Mouse (Mus musculus): Measurements from ENCODE around the gene Mymx. TPM values are rescaled to one million over a fixed set of nuclear protein-coding genes. Genes with fewer than 3 reads are reported as not detected.

The Mymx gene
- total RNA-seq, 2 experiments from 2014 or later: not detected

DNA sequence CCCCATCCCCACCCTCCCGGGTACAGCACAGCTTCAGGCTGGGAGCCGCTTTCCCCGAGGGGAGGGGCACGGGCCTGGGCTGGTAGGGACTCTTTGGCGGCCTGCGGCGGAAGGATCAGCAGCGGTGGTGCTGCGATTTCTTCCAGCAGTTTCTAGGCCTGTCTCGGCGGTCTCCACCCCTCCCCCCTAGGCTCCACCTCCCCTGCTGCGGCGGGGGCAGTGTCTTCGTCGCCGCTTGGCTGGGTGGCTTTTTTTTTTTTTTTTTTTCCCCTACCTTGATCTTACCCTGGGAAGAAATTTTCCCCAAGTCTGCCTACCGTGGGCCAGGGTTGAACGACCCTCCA is 28.1 kb downstream of the Mymx start:
- intact Hi-C loops (cut with DNase I): no loop called here
- peak; percentile 97 for DNase-seq

DNA sequence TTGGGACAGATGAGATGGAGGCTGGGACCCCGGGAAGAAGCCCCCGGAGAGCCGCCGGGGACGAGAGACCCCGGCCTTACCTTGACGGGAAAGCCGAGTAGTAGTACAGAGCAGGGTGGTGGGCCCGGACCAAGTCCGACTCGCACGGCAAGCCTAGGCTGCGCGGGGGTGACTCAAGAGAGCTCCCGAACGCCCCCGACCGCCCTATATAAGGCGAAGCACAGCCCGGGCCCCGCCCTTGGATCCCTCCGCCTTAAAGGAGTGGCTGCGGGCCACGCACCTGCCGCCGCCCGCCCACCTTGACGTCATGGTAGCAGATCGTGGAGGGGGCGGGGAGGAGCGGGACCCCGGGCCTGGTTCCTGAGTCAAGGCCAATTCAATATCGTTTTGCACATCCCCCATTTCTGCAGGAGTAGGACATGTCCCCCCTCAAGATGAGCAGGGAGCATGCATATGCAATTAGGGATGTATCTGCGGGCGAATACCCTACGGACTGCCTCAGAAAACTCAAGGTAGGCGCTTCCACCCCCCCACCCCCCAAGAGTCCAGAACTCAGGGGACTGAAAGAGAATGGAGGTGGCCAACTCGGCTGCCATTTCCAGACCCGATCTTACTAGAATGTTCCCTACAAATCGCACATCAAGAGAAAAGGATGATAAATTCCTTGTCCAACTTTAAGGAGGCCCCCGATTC is 28.7 kb downstream of the Mymx start, which contains the start of gene Hsp90ab1:
Hsp90ab1 (minus strand) TSS at position 185 of the 693 bp plus-strand sequence.
- peak; percentile 100 for DNase-seq
- intact Hi-C loops (cut with DNase I): no loop called here

DNA sequence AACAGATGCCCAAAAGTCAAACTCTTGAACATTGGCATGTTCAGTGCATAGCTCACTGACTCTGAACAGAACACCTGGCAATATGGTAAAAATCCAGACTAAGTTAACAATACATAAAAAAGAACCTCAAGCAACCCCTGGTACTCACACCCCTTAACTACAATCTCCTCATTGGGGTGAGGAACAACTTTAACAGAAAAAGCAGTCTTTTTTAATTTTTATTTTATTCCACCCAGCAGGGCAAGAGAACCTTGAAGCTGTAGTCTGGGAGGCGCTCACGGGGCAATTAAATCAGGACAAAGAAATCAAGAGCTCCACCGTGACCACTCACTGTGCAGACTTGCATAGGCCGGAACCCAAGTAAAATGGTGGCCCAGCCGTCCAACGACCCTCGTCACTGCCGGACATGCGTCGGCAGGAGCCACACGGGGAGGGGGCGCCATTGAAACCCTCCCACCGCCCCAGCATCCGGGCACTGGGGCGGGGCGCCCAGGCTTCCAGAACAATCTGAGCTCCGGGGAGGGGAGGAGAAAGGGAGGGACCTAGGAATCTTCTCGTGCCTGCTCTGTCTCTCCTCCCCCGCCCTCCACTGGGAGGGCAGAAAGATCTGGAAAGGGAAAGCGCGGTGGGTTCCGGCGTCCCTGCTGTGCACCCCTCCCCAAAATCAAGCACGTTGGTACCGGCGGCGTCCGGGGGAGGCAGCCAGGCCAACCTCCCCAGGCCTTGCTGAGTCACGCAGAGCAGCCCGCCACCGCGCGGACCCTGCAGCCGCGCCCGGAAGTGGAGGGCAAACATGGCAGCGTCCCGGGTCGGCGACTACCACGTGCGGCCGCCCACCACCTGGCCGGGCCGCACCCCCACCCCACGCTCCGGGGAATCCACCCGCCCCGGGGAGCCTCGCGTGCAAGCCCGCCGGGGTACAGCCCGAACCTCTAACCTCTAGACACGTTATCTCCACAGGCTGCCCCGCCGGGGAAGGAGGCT is 29.5 kb downstream of the Mymx start:
- peak; percentile 89 for DNase-seq
- intact Hi-C loops (cut with DNase I): no loop called here

DNA sequence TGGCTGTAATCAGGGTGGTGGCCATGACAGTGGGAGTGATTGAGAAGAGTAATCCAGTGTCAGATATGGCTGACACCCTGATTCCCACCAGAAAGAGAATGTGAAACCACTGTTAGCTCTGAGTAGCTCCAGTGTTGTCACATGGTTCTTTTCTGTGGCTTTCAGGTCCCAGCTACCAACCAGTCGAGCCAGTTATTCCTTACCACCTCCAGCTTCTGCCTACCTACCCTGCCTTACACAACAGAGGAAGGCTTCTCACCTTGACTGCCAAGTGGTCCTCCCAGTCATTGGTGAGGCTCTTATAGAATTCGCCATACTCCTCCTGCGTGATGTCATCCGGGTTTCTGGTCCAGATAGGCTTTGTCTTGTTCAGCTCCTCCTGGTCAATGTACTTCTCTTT is 31.9 kb downstream of the Mymx start:
- DNase-seq: no peak
- intact Hi-C loops (cut with DNase I): no loop called here

DNA sequence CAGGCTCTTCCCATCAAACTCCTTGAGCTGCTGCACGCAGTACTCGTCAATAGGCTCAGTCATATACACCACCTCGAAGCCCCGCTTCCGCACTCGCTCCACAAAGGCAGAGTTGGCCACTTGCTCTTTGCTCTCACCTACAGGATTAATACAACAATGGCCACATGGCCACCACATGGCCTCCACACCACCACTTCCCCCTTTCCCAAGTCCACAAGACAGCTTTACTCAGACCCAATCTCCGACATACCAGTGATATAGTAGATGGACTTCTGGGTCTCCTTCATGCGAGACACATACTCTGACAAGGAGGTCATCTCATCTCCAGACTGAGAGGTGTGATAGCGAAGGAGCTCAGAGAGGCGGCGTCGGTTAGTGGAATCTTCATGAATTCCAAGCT is 32.9 kb downstream of the Mymx start:
- no peak for DNase-seq
- intact Hi-C loops (cut with DNase I): no loop called here

DNA sequence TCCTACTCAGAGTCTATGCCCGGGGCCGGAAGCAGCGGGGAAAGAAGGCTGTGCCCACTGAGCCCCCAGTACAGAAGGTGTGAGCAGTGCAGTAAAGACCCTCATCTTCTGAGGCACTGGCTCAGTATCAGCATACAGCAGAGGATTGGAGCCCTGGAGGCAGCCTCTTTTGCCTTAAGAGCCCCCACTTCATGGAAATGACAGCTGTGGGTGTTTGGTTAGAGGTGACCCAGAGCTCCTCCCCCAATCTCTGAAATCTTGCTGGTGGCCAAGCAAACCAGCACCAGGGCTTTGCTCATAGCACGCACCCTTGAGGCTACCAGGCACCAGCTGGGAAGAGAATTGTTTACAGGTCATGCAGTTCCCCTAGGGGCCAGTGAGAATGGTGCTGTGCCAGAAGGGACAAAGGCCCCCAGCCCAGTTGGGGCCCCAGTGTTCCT is 34.7 kb downstream of the Mymx start:
- DNase-seq: no peak
- intact Hi-C loops (cut with DNase I): no loop called here

DNA sequence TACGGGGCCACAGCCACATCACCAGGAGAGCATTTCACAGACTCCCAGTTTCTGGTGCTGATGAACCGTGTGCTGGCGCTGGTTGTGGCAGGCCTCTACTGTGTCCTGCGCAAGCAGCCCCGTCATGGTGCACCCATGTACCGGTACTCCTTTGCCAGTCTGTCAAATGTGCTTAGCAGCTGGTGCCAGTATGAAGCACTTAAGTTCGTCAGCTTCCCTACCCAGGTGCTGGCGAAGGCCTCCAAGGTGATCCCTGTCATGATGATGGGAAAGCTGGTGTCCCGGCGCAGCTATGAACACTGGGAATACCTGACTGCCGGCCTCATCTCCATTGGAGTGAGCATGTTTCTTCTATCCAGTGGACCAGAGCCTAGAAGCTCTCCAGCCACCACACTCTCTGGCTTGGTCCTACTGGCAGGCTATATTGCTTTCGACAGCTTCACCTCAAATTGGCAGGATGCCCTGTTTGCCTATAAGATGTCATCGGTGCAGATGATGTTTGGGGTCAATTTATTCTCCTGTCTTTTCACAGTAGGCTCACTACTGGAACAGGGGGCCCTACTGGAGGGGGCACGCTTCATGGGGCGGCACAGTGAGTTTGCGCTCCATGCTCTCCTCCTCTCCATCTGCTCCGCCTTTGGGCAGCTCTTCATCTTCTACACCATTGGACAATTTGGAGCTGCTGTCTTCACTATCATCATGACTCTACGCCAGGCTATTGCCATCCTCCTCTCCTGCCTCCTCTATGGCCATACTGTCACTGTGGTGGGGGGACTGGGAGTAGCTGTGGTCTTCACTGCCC is 35.3 kb downstream of the Mymx start:
- no peak for DNase-seq
- intact Hi-C loops (cut with DNase I): no loop called here

DNA sequence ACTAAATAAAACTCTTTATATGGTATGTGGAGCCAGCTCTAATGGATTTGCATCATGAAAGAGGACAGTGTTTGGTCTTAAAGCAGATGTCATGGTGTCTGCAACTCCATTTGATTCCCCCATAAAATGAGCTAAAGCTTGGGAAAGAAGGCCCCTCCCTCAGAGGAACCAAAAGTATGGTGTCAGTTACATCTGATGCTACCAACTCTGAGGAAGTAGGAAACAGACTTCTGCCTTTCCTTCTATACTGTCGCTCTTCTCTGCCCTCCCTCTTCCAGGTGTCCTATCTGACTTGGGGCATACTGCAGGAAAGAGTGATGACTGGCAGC is 35.9 kb downstream of the Mymx start:
- intact Hi-C loops (cut with DNase I): no loop called here

DNA sequence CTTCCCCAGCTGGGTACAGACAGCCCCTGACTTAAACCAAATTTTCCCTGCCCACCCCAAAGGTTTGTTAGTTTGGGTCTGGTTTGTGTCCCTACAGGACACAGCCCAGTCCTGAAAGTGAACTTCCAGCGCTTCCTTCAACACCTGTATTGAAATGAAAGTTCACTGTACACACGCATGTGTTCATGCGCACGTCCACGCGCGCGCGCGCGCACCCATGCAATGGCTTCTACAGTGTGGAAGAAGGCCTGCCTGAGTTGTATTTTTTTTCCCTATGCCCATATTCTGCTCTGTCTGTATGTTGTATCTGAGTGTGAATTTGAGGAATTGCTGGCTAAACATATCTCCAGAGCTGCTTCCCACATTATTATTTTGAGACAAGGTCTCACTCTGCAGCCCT is 36.8 kb downstream of the Mymx start:
- no peak for DNase-seq
- intact Hi-C loops (cut with DNase I): no loop called here

More for the DNA sequence above, 35.9 kb downstream of the Mymx start:
- DNase-seq: no peak

DNA sequence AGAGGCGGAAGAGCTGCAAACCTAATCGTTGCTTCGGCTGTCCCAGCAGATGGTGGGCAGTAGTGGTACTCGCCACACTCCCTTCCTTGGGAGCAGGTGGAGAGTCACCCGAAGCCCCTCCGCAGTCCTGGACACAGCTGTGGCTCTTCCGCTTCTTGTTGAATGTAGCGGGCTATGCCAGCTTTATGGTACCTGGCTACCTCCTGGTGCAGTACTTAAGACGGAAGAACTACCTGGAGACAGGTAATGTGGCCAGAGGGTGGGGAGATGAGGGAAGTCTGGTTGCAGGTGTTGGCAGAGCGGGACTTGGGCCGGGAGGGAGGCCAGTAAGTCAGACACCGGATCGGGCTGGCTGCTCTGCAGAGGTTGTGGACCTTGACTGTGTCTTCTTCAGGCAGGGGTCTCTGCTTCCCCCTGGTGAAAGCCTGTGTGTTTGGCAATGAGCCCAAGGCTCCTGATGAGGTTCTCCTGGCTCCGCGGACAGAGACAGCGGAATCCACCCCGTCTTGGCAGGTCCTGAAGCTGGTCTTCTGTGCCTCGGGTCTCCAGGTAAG is 37.3 kb downstream of the Mymx start:
- intact Hi-C loops (cut with DNase I): no loop called here
- peak; percentile 56 for DNase-seq

DNA sequence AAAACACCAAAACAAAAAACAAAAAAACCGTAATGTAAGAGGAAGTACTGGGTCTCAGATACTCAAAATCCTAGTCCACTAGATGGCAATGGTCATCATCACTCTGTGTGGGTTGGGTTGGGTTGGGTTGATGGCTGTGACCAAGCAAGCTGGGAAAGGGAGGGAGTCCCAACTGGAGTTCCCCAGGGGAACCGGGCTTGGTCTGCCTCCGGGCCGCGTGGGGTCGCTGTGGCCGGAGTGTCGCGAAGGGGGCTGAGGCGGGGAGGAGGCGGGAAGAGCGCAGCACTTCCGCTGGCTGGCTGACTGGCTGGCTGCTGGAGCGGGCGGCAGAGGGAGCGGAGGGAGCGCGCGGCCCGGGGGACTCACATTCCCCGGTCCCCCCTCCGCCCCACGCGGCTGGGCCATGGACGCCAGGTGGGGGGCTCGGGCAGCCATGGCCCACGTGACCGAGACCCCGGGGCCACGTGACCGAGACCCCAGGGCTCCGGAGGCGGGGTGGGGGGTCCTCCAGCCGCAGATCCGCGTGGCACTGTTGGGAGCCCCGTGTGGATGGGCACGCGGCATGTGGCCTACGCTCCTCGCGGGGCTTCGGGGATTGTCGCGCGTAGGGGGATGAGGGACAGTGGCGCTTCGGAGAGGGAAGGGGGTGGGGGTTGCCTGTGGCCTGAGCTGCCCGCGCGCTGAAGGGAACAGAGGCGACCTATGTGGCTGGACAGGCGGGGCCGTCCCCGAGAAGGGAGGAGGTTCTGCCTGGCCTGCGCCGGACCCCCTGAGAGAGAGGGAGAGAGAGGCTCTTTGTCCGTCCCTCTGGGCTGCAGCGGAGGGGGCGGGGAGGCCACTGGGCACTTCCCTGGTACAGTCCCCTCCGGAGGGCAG is 38.0 kb downstream of the Mymx start, which contains the start of gene Slc35b2:
Slc35b2 (plus strand) TSS at position 220 of the 876 bp plus-strand sequence.
- DNase-seq: peak; percentile 96
- intact Hi-C loops (cut with DNase I): no loop called here

DNA sequence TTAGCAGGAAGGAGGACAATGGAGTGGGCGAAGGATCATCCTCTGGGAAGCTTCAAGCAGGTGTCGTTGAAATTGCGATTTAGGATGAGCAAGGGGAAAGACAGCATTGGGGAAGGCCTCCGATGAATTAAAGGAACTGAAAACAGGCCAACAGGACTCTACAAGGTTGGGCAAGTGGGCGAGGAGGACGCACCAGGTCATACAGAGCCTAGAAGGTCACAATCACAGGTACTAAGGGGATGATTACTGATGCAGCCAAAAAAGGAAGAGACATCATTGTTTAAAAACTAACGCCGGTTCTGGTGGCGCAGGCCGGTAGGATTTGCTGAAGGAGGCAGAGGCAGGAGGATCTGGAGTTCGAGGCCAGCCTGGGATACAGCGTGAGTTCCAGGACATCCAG is 38.7 kb downstream of the Mymx start:
- no peak for DNase-seq
- intact Hi-C loops (cut with DNase I): no loop called here

DNA sequence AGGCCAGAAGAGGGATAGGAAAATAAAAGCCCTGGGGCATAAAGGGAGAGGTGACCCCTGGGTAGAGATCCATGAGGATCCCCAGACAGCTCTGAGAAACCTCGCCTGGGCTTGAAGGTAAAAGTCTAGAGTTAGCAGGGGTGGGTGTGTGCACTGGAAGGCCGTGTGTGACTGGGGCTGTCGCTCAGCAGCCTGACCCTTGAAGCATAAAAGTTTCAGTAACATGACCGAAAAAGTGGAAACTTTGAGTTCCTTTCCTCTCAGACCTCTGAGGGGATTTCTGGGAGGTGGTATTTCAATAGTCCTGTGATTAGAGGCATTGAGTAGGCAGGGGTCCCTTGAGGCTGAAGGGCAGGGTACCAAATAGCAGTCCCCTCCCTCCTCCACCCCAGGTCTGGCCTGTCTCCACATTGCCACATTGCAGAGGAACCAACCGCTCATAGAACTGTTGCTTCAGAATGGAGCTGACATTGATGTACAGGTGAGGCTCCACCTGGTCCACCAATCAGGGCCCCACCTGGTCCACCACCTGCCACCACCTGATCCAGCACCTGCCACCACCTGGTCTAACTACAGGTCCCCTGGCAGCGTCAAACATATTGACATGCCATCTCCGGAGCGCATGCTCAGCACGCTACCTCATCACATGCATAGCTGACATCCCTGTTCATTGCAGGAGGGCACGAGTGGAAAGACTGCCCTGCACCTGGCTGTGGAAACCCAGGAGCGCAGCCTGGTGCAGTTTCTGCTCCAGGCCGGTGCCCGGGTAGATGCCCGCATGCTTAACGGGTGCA is 42.0 kb downstream of the Mymx start:
- intact Hi-C loops (cut with DNase I): no loop called here
- DNase-seq: no peak

DNA sequence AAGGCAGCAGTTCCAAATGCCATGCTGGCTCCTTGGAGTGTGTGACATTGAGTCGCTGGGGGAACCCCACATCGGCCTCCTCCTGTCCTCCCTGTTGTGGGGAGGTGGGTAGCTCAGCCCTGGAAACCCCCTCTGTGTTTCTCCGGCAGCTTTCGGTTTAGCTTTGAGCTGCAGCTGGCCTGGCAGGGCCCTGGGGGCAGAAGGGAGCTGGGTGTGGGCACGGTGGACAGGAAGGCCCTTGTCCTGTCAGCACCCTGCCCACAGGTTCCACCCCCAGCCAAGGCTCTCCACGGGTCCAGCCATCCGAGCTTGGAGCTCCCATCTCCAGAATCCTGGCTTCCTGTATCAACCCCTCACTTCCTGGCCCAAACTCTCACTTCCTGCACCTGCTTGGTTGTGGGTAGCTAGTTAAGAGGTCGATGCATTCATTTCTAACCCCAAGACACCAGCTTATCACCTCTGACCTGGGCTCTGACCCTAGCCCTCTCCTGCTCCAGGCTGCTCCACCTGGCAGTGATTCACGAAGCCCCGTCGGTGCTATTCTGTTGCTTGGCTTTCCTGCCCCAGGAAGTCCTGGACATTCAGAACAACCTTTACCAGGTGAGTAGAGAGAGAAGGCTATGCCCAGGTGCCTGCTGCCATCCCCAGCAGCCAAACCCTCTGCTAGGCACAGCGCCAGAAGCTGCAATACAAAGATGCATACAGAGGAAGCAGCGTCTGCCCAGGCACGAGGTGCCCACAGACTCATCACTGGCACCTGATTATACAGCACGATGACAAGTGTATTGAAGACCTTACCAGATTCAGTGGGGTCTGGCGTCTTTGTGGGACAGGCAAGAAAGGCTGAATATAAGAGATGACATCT is 43.7 kb downstream of the Mymx start:
- intact Hi-C loops (cut with DNase I): no loop called here
- DNase-seq: no peak

DNA sequence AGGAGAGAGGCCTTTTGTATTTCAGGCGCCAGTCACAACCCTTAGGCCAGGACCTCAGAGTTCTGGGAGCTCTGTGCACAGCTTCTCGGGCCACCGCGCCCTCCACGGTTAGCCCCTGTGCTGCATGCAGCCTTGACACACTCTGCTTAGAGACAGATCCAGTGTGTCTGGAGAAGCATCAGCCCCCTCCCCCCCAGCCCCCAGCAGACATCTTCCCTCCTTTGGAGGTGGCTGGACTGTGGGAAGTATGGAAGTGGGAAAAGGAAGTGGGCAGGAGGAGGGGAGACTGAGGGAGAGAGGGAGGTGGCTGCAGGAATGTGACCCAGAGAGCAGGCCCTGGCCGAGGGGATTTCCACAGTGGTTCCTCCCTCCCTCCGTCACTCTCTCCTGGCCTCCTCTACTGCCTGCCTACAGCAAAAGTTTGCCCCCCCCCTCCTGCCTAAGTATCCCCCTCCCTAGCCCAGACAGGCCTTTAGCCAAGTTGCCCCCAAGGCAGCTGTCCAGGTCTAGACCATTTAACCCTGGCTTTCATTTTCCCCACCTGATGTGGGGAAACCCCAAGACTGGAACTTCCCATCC is 44.6 kb downstream of the Mymx start:
- intact Hi-C loops (cut with DNase I): no loop called here
- no peak for DNase-seq

DNA sequence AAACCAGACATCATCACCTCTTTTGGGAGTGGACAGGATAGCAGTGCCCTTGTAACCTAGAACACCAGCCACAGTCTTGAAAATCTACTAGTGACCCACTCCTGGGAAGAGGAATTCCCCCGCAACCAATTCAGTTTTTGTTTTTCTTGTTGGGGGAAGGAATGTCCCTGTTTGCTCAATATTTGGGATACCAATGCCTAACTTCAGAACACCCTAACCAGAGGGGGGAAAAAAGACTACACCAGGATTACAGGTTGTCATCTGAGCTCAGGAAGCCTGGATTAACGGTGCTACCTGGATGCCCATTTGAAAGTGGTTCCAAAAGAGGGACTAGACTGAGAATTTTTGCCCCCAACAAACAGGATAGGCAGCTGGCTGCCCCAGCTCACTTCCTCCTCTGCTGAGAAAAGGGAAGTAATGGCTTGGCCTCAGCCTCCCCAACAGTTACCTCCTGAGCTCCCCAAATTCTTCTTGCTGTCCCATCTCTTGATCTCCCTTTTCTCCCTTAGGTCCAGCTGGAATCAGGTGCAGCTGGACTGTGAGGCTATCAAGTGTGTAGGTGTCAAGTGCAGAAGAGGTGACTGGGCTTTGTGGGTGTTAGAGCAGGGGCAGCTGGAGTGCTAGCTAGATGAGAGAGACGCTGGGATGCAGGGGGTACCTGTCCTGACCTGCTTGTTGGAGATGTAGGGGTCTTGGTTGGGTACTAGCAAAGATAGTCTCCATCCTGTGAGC is 45.2 kb downstream of the Mymx start:
- intact Hi-C loops (cut with DNase I): no loop called here
- no peak for DNase-seq

DNA sequence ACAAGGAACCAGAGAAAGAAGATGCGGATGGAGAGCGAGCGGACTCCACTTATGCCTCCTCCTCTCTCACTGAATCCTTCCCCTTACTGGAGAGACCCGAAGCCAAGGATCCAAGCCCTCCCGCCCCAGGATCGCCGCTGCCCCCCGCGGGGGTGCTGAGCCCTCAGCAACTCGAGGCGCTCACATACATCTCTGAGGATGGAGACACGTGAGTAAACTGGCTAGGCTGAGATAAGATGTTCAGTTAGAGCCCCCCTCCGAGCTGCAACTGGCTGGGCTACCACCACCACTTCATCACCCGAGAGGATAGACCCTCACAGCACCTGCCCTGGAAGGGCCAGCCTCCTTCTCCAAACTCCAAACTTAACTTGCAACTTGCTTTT is 45.8 kb downstream of the Mymx start:
- intact Hi-C loops (cut with DNase I): no loop called here
- no peak for DNase-seq

Data from left cerebral cortex, postnatal 4 days (tissue).